Mouse (Mus musculus) gastrocnemius, postnatal 14 days (tissue): Measurements from ENCODE around the gene Olfr770. TPM values are rescaled to one million over a fixed set of nuclear protein-coding genes. Genes with fewer than 3 reads are reported as not detected.
"Not testable (repeated sequence)": the region's sequence is repeated elsewhere in the genome, so short reads cannot be mapped to it uniquely, and the experiment has no call there.

ENCODE experiments used
- DNase-seq: peaks from one replicate; pipeline ENCODE4 v3.0.0; 2021; ENCODE audit warnings: mixed read lengths
- intact Hi-C: fragments of 180-260 bp; cut with DNase I; formaldehyde crosslinking; loops from one replicate; pipeline ENCODE4 v1.15.1; 2025; ENCODE audit warnings: low total_unique reads
- long read RNA-seq, 2 experiments: library from polyadenylated mRNA; stranded (forward); transcript quantifications; one replicate each; pipeline ENCODE4 v2.0.0; 2021
- total RNA-seq, 2 experiments: library from RNA; stranded (reverse); gene quantifications; 2 replicates each; pipeline ENCODE4 v1.2.3; 2021

The Olfr770 gene
- not detected for total RNA-seq
- long read RNA-seq, experiment 1: 0 reads
- long read RNA-seq, experiment 2: 0 reads

- intact Hi-C loops: no loop called here
Measured at GRCm38 (mm10) chr10:129138898-129139297, at the start of gene Olfr770. Gene Olfr770 (minus strand): TSS chr10:129138998.

GRCm38 (mm10) chr10:129187319-129187718 is 48.5 kb upstream of the Olfr770 start, which contains the start of gene Olfr773:
Gene Olfr773 (minus strand): TSS chr10:129187419.
- intact Hi-C loops, DNase-seq: not testable (repeated sequence)

More at GRCm38 (mm10) chr10:129138898-129139297, at the start of gene Olfr770:
- DNase-seq: no peak

- intact Hi-C loops, DNase-seq: not testable (repeated sequence)
Measured at GRCm38 (mm10) chr10:129177821-129178220, 39.0 kb upstream of the Olfr770 start, which contains the start of gene Olfr772. Gene Olfr772 (minus strand): TSS chr10:129177921.

- DNase-seq: no peak
- intact Hi-C loops: no loop called here
Measured at GRCm38 (mm10) chr10:129164651-129165050, 25.9 kb upstream of the Olfr770 start, which contains the start of gene Olfr771. Gene Olfr771 (minus strand): TSS chr10:129164751.

- intact Hi-C loops: no loop called here
- DNase-seq: no peak
Measured at GRCm38 (mm10) chr10:129117761-129118160, 21.0 kb downstream of the Olfr770 start, which contains the start of gene Olfr769. Gene Olfr769 (minus strand): TSS chr10:129117861.

- intact Hi-C loops: no loop called here
- no peak for DNase-seq
Measured at GRCm38 (mm10) chr10:129115146-129115545, 23.7 kb downstream of the Olfr770 start.

- intact Hi-C loops: no loop called here
- no peak for DNase-seq
Measured at GRCm38 (mm10) chr10:129101231-129101630, 37.6 kb downstream of the Olfr770 start.

GRCm38 (mm10) chr10:129099275-129099674 is 39.5 kb downstream of the Olfr770 start, which contains the start of gene Olfr768:
Gene Olfr768 (minus strand): TSS chr10:129099375.
- intact Hi-C loops: no loop called here

GRCm38 (mm10) chr10:129082810-129083209 is 56.0 kb downstream of the Olfr770 start, which contains the start of gene Olfr767:
Gene Olfr767 (minus strand): TSS chr10:129082910.
- DNase-seq, intact Hi-C loops: not testable (repeated sequence)

More at GRCm38 (mm10) chr10:129099275-129099674, 39.5 kb downstream of the Olfr770 start, which contains the start of gene Olfr768:
- no peak for DNase-seq

Other genes starting within 250 kb of the Olfr770 start
- gene Gdf11, start 247.3 kb downstream of the Olfr770 start, total RNA-seq: 1 to 10 TPM; 6.7 to 7.1 TPM
- gene Cd63, start 238.0 kb downstream of the Olfr770 start, total RNA-seq: 100 to 1,000 TPM; 121 to 151 TPM
- 1 to 10 TPM; 5.6 to 7.7 TPM for gene Rdh5, start 216.1 kb downstream of the Olfr770 start, total RNA-seq
- 100 to 1,000 TPM; 174 to 181 TPM for gene Bloc1s1, start 215.0 kb downstream of the Olfr770 start, total RNA-seq
- 10 to 100 TPM; 88.7 to 94.7 TPM for gene Itga7, start 205.2 kb downstream of the Olfr770 start, total RNA-seq
- gene Mettl7b, start 178.0 kb downstream of the Olfr770 start, total RNA-seq: under 1 TPM in 1 of 2 experiments, not detected in 1; 0.16 TPM
- gene Olfr9, start 149.6 kb downstream of the Olfr770 start, total RNA-seq: not detected
- gene Olfr763, start 128.2 kb downstream of the Olfr770 start, total RNA-seq: not detected
- not detected for gene Olfr764-ps1, start 99.1 kb downstream of the Olfr770 start, total RNA-seq
- gene Olfr765, start 89.0 kb downstream of the Olfr770 start, total RNA-seq: not detected
- gene Olfr766-ps1, start 70.0 kb downstream of the Olfr770 start, total RNA-seq: not detected
- gene Olfr767, start 56.1 kb downstream of the Olfr770 start, total RNA-seq: not detected
- gene Olfr768, start 39.6 kb downstream of the Olfr770 start, total RNA-seq: not detected
- not detected for gene Olfr769, start 21.1 kb downstream of the Olfr770 start, total RNA-seq
- not detected for gene Olfr771, start 25.8 kb upstream of the Olfr770 start, total RNA-seq
- not detected for gene Olfr772, start 38.9 kb upstream of the Olfr770 start, total RNA-seq
- not detected for gene Olfr773, start 48.4 kb upstream of the Olfr770 start, total RNA-seq
- gene Olfr774, start 97.2 kb upstream of the Olfr770 start, total RNA-seq: not detected
- not detected for gene Olfr775, start 109.4 kb upstream of the Olfr770 start, total RNA-seq
- gene Olfr776, start 120.1 kb upstream of the Olfr770 start, total RNA-seq: not detected
- not detected for gene Olfr777, start 132.5 kb upstream of the Olfr770 start, total RNA-seq
- not detected for gene Olfr780, start 179.1 kb upstream of the Olfr770 start, total RNA-seq
- gene Olfr781, start 189.9 kb upstream of the Olfr770 start, total RNA-seq: not detected
- not detected for gene Olfr782, start 209.9 kb upstream of the Olfr770 start, total RNA-seq
- under 1 TPM in 1 of 2 experiments, not detected in 1; 0.06 TPM for gene Olfr784, start 245.1 kb upstream of the Olfr770 start, total RNA-seq